Mouse (Mus musculus) myocyte (in vitro differentiated cells): ENCODE data around the gene Slc22a23.

Experiments used
- CEBPB ChIP-seq: IDR thresholded peaks from 2 replicates; pipeline ENCODE4 v1.6.1; 2011; ENCODE audit warnings: mild to moderate bottlenecking, moderate library complexity; ENCODE audit not compliant: poor library complexity, insufficient read depth, severe bottlenecking
- E2F4 ChIP-seq: IDR thresholded peaks from one replicate; pipeline ENCODE4 v1.6.1; 2011; ENCODE audit warnings: mild to moderate bottlenecking, control low read depth, moderate library complexity; ENCODE audit not compliant: insufficient read depth
- MAX ChIP-seq: IDR thresholded peaks from one replicate; pipeline ENCODE4 v1.6.1; 2011; ENCODE audit warnings: low read depth, mild to moderate bottlenecking, control low read depth
- MYOD1 ChIP-seq, 3 experiments: IDR thresholded peaks; one replicate each; pipeline ENCODE4 v1.6.1; 2011; ENCODE audit warnings: control low read depth in 2 of 3, low read depth in 2 of 3, mild to moderate bottlenecking in 2 of 3, moderate library complexity in 1 of 3; ENCODE audit not compliant: insufficient read length in 2 of 3, control insufficient read depth in 1 of 3
- MYOG ChIP-seq, 3 experiments: IDR thresholded peaks; one replicate each; pipeline ENCODE4 v1.6.1; 2011; ENCODE audit warnings: control low read depth in 2 of 3, low read depth in 2 of 3, mild to moderate bottlenecking in 2 of 3; ENCODE audit not compliant: insufficient read length in 2 of 3, control insufficient read depth in 1 of 3, insufficient read depth in 1 of 3
- POLR2A ChIP-seq: IDR thresholded peaks from one replicate; pipeline ENCODE4 v1.6.1; 2011; ENCODE audit warnings: low read depth, mild to moderate bottlenecking, control low read depth, moderate library complexity; ENCODE audit not compliant: insufficient read length
- POLR2AphosphoS2 ChIP-seq: IDR thresholded peaks from one replicate; pipeline ENCODE4 v1.6.1; 2011; ENCODE audit warnings: low read depth, control low read depth; ENCODE audit not compliant: insufficient read length
- REST ChIP-seq: IDR thresholded peaks from one replicate; pipeline ENCODE4 v1.6.1; 2011; ENCODE audit warnings: mild to moderate bottlenecking, control low read depth, moderate library complexity; ENCODE audit not compliant: insufficient read depth, insufficient read length
- SRF ChIP-seq: IDR thresholded peaks from one replicate; pipeline ENCODE4 v1.6.1; 2011; ENCODE audit warnings: low read depth; ENCODE audit not compliant: control insufficient read depth, insufficient read length
- TCF12 ChIP-seq: IDR thresholded peaks from one replicate; pipeline ENCODE4 v1.6.1; 2011; ENCODE audit warnings: mild to moderate bottlenecking, control low read depth; ENCODE audit not compliant: poor library complexity, insufficient read depth, severe bottlenecking
- TCF3 ChIP-seq: IDR thresholded peaks from one replicate; pipeline ENCODE4 v1.6.1; 2011; ENCODE audit warnings: low read depth, control low read depth; ENCODE audit not compliant: insufficient read length
- USF1 ChIP-seq: IDR thresholded peaks from one replicate; pipeline ENCODE4 v1.6.1; 2011; ENCODE audit warnings: low read depth, mild to moderate bottlenecking, control low read depth, moderate library complexity

DNA sequence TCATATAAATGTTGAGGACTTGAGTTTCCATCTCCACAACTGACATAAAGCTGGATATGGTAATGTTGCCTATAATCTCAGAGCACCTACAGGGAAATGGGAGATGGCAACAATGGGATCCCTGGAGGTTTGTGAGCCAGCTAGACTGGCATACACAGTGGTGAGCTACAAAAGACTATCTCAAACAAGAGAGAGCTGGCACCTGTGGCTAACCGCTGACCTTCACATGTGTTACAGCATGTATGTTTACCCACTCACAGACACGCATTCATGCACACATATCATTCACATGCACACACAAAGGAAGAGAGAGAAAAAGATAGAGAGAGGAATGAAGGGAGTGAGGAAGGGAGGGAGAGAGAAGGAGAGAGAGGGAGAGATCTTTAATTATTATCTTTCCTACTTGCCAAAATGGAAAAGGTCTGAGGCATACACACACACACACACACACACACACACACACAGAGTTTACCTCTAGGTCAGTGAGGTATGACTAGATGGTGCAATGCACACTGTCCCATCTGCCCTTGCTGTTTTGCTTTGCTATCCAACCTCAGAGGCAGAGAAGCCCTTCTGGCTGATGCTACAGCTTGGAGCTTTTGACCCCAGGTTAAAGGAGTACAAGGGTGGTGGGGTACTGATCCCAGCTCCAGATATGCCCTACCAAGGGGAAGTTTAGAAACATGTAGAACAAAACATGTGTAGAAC, 38.9 kb downstream of the Slc22a23 start:
- TF ChIP-seq CEBPB: no peak
- no peak for TF ChIP-seq MAX
- no peak for TF ChIP-seq TCF12
- TF ChIP-seq USF1: no peak
- TF ChIP-seq POLR2A: no peak
- TF ChIP-seq POLR2AphosphoS2: no peak
- TF ChIP-seq MYOD1 (IDR thresholded peaks at IDR 0.05; ENCODE audit: control insufficient read depth in 1 of 3, insufficient read length in 2 of 3, low read depth in 2 of 3): no peak
- TF ChIP-seq MYOG (IDR thresholded peaks at IDR 0.05; ENCODE audit: control insufficient read depth in 1 of 3, insufficient read depth in 1 of 3, insufficient read length in 2 of 3, low read depth in 2 of 3): no peak
- no peak for TF ChIP-seq E2F4
- TF ChIP-seq REST: no peak
- no peak for TF ChIP-seq TCF3
- TF ChIP-seq SRF: no peak
